Mouse (Mus musculus) hindbrain, postnatal 0 days (tissue): Measurements from ENCODE around the gene Bsg. TPM values are rescaled to one million over a fixed set of nuclear protein-coding genes. Genes with fewer than 3 reads are reported as not detected.

Experiments
- ATAC-seq: fragments of 200-750 bp; cut with Nextera tagmentation; 2 replicates; pipeline ENCODE4 v1.8.0; 2017; ENCODE audit warnings: mild to moderate bottlenecking, moderate TSS enrichment, moderate library complexity
- DNase-seq: peaks from one replicate; pipeline ENCODE4 v3.0.0-alpha.2; 2015; ENCODE audit warnings: low spot score
- H3K27ac ChIP-seq: fragments of 300-500 bp; sonication (generic); 2 replicates; pipeline ENCODE4 v1.5.1; 2014; ENCODE audit warnings: mild to moderate bottlenecking
- H3K27me3 ChIP-seq: fragments of 300-500 bp; sonication (generic); 2 replicates; pipeline ENCODE4 v1.6.1; 2014; ENCODE audit warnings: low read length, mixed read lengths; ENCODE audit not compliant: insufficient read depth
- H3K36me3 ChIP-seq: fragments of 300-500 bp; sonication (generic); 2 replicates; pipeline ENCODE4 v1.6.1; 2014; ENCODE audit warnings: low read length, mixed read lengths; ENCODE audit not compliant: insufficient read depth
- H3K4me1 ChIP-seq: fragments of 300-500 bp; sonication (generic); 2 replicates; pipeline ENCODE4 v1.6.1; 2014; ENCODE audit warnings: antibody characterized with exemption, low read length, mixed read lengths; ENCODE audit not compliant: insufficient read depth
- H3K4me2 ChIP-seq: fragments of 300-500 bp; sonication (generic); 2 replicates; pipeline ENCODE4 v1.6.1; 2014; ENCODE audit warnings: low read depth, mild to moderate bottlenecking, low read length, moderate library complexity, mixed read lengths
- H3K4me3 ChIP-seq: fragments of 300-500 bp; sonication (generic); 2 replicates; pipeline ENCODE4 v1.5.1; 2014; ENCODE audit warnings: low read length
- H3K9ac ChIP-seq: fragments of 300-500 bp; sonication (generic); replicated peaks from 2 replicates; pipeline ENCODE4 v1.6.1; 2014; ENCODE audit warnings: mild to moderate bottlenecking, low read length, moderate library complexity, mixed read lengths
- H3K9me3 ChIP-seq: fragments of 300-500 bp; sonication (generic); 2 replicates; pipeline ENCODE4 v1.6.1; 2016; ENCODE audit warnings: low read length, mixed read lengths
- CTCF ChIP-seq: IDR thresholded peaks from 2 replicates; pipeline ENCODE4 v1.5.1; 2016; ENCODE audit warnings: antibody characterized with exemption, control low read depth, low read depth
- WGBS: fragments of 180-500 bp; shearing (Covaris S2); extraction: QIAGEN DNeasy Blood & Tissue Kit; methylation state at CpG from one replicate; pipeline ENCODE4 v1.1.7; 2014; 5-methylcytosine and 5-hydroxymethylcytosine counted together
- polyA plus RNA-seq: library from polyadenylated mRNA; unstranded; fragments of >200 nt; fragmentation: Nextera tagmentation; extraction: Ambion mirVana; gene quantifications from 2 replicates; pipeline ENCODE4 v1.2.1, GENCODE M21; 2015
- total RNA-seq: library from RNA; depleted of rRNA; stranded (reverse); fragments of >200 nt; gene quantifications from 2 replicates; pipeline ENCODE4 v1.2.3, GENCODE M21; 2014

The Bsg gene
- total and polyA plus RNA-seq, 2 experiments from 2014 or later, result 1,151 to 1,243 TPM

- DNase-seq (no peak), ATAC-seq (no peak)
- no peak for TF ChIP-seq CTCF
- Histone ChIP-seq H3K36me3 (peaks cover 27% of the 10 kb centered on the region), H3K4me2 (0 out of 2 replicates have a peak overlapping the region, but pooled peaks have one; percentile 16), H3K27me3 (no peaks in the 10 kb centered on the region), H3K27ac (no peak overlapping the region), H3K4me3 (no peak overlapping the region), H3K9me3 (no peaks in the 10 kb centered on the region), H3K4me1 (peaks cover 23% of the 10 kb centered on the region), H3K9ac (no peak overlapping the region)
- 85% methylated on average over 7 of the region's 7 CpGs for WGBS
Observed at GRCm38 (mm10) chr10:79709307-79709706, 5.0 kb downstream of the Bsg start.

GRCm38 (mm10) chr10:79712029-79712428, 7.7 kb downstream of the Bsg start:
- ATAC-seq (peak; percentile 5; the same call in 1 of the 2 replicates), DNase-seq (no peak)
- Histone ChIP-seq H3K4me2 (no peak overlapping the region), H3K36me3 (peaks cover 27% of the 10 kb centered on the region), H3K4me3 (no peak overlapping the region), H3K27me3 (no peaks in the 10 kb centered on the region), H3K9me3 (no peaks in the 10 kb centered on the region), H3K4me1 (peaks cover 4% of the 10 kb centered on the region), H3K27ac (no peak overlapping the region), H3K9ac (no peak overlapping the region)
- peak; percentile 39 for TF ChIP-seq CTCF
- 73% methylated on average over 1 of the region's 1 CpGs for WGBS

- whole genome bisulfite sequencing, result 15% methylated on average over 4 of the region's 6 CpGs
- no peak overlapping the region for H3K4me2 ChIP-seq
- no peaks in the 10 kb centered on the region for H3K27me3 ChIP-seq
- DNase-seq, result peak; percentile 90
- no peaks in the 10 kb centered on the region for H3K9me3 ChIP-seq
- H3K27ac ChIP-seq, result no peak overlapping the region
- peak; percentile 28 for ATAC-seq
- H3K4me1 ChIP-seq, result no peaks in the 10 kb centered on the region
- H3K9ac ChIP-seq, result no peak overlapping the region
- no peak overlapping the region for H3K4me3 ChIP-seq
- peaks cover 27% of the 10 kb centered on the region for H3K36me3 ChIP-seq
- TF ChIP-seq CTCF, result peak; percentile 84
Observed at GRCm38 (mm10) chr10:79712499-79713126, 8.3 kb downstream of the Bsg start.

- Histone ChIP-seq H3K9me3 (no peaks in the 10 kb centered on the region), H3K4me2 (no peak overlapping the region), H3K4me1 (no peaks in the 10 kb centered on the region), H3K4me3 (no peak overlapping the region), H3K36me3 (peaks cover 27% of the 10 kb centered on the region), H3K9ac (no peak overlapping the region), H3K27me3 (no peaks in the 10 kb centered on the region), H3K27ac (no peak overlapping the region)
- ATAC-seq (no peak), DNase-seq (no peak)
- 17% methylated on average over 1 of the region's 1 CpGs for WGBS
- no peak for TF ChIP-seq CTCF
Observed at GRCm38 (mm10) chr10:79713163-79713562, 8.9 kb downstream of the Bsg start.

- peak; percentile 52 for DNase-seq
Observed at GRCm38 (mm10) chr10:79714996-79715395, 10.7 kb downstream of the Bsg start.

GRCm38 (mm10) chr10:79716254-79716987, 12.1 kb downstream of the Bsg start, which contains the start of gene Hcn2:
Gene Hcn2, plus strand, starts transcription at chr10:79716634.
- Histone ChIP-seq H3K36me3 (peaks cover 8% of the 10 kb centered on the region; the same call in 1 of the 2 replicates), H3K9ac (peak within 1 kb of the TSS; percentile 82), H3K27me3 (no peaks in the 10 kb centered on the region), H3K4me2 (peak within 1 kb of the TSS; percentile 88), H3K4me1 (no peaks in the 10 kb centered on the region), H3K4me3 (peak within 1 kb of the TSS; percentile 76), H3K9me3 (no peaks in the 10 kb centered on the region), H3K27ac (peak within 1 kb of the TSS; percentile 76)
- DNase-seq, result peak; percentile 68
- no peak for TF ChIP-seq CTCF
- WGBS, result 1% methylated on average over 64 of the region's 91 CpGs
- peak; percentile 60 for ATAC-seq

More at GRCm38 (mm10) chr10:79714996-79715395, 10.7 kb downstream of the Bsg start:
- Histone ChIP-seq H3K4me1 (no peaks in the 10 kb centered on the region), H3K4me2 (no peak overlapping the region), H3K9me3 (no peaks in the 10 kb centered on the region), H3K27ac (no peak overlapping the region), H3K4me3 (no peak overlapping the region), H3K36me3 (peaks cover 22% of the 10 kb centered on the region), H3K9ac (no peak overlapping the region), H3K27me3 (no peaks in the 10 kb centered on the region)
- 48% methylated on average over 4 of the region's 4 CpGs for WGBS
- TF ChIP-seq CTCF, result no peak
- ATAC-seq, result no peak
